Mouse (Mus musculus) kidney, embryonic 14.5 days (tissue): ENCODE results near the gene Hoxc8. TPM values are rescaled to one million over a fixed set of nuclear protein-coding genes. Genes with fewer than 3 reads are reported as not detected.

Source experiments
- ATAC-seq: fragments of 200-750 bp; cut with Nextera tagmentation; 2 replicates; pipeline ENCODE4 v1.8.0; 2017; ENCODE audit warnings: moderate number of reproducible peaks, mild to moderate bottlenecking, moderate TSS enrichment, moderate library complexity; ENCODE audit not compliant: low FRiP score, low TSS enrichment
- H3K27ac ChIP-seq: fragments of 300-500 bp; sonication (generic); 2 replicates; pipeline ENCODE4 v1.5.1; 2014; ENCODE audit warnings: low read depth, mild to moderate bottlenecking, low read length, moderate library complexity, mixed read lengths
- H3K27me3 ChIP-seq: fragments of 300-500 bp; sonication (generic); 2 replicates; pipeline ENCODE4 v1.6.1; 2014; ENCODE audit warnings: mild to moderate bottlenecking, low read length; ENCODE audit not compliant: control insufficient read depth, insufficient read depth
- H3K36me3 ChIP-seq: fragments of 300-500 bp; sonication (generic); 2 replicates; pipeline ENCODE4 v1.6.1; 2014; ENCODE audit warnings: low read length, mixed read lengths; ENCODE audit not compliant: control insufficient read depth, insufficient read depth
- H3K4me1 ChIP-seq: fragments of 300-500 bp; sonication (generic); 2 replicates; pipeline ENCODE4 v1.6.1; 2014; ENCODE audit warnings: low read length, mixed read lengths; ENCODE audit not compliant: control insufficient read depth, insufficient read depth
- H3K4me2 ChIP-seq: fragments of 300-500 bp; sonication (generic); replicated peaks from 2 replicates; pipeline ENCODE4 v1.6.1; 2014; ENCODE audit warnings: low read depth, mild to moderate bottlenecking, low read length
- H3K4me3 ChIP-seq: fragments of 300-500 bp; sonication (generic); 2 replicates; pipeline ENCODE4 v1.5.1; 2014; ENCODE audit warnings: mild to moderate bottlenecking, low read length
- H3K9ac ChIP-seq: fragments of 300-500 bp; sonication (generic); 2 replicates; pipeline ENCODE4 v1.6.1; 2014; ENCODE audit warnings: low read depth, mild to moderate bottlenecking, low read length, moderate library complexity
- H3K9me3 ChIP-seq: fragments of 300-500 bp; sonication (generic); 2 replicates; pipeline ENCODE4 v1.6.1; 2016; ENCODE audit warnings: low read length; ENCODE audit not compliant: control insufficient read depth
- WGBS: fragments of 180-500 bp; shearing (Covaris S2); extraction: QIAGEN DNeasy Blood & Tissue Kit; methylation state at CpG from one replicate; pipeline ENCODE4 v1.1.7; 2014; 5-methylcytosine and 5-hydroxymethylcytosine counted together
- polyA plus RNA-seq: library from polyadenylated mRNA; unstranded; fragments of >200 nt; fragmentation: Nextera tagmentation; extraction: Ambion mirVana; gene quantifications from 2 replicates; pipeline ENCODE4 v1.2.1, GENCODE M21; 2014

The Hoxc8 gene
- polyA plus RNA-seq, 1 experiment from 2014 or later, result 12.6 TPM

GRCm38 (mm10) chr15:102984925-102985324, 5.5 kb upstream of the Hoxc8 start:
- peak overlapping the region; percentile 99; the same call in 1 of the 2 replicates for H3K9ac ChIP-seq
- peak overlapping the region; percentile 67 for H3K27ac ChIP-seq
- peak; percentile 14; the same call in 1 of the 2 replicates for ATAC-seq
- WGBS, result 12% methylated on average over 3 of the region's 3 CpGs
- peak overlapping the region; percentile 89; the same call in 1 of the 2 replicates for H3K4me2 ChIP-seq
- no peaks in the 10 kb centered on the region for H3K9me3 ChIP-seq
- H3K36me3 ChIP-seq, result no peaks in the 10 kb centered on the region; the same call in 1 of the 2 replicates
- peaks cover 34% of the 10 kb centered on the region; the same call in 1 of the 2 replicates for H3K27me3 ChIP-seq
- peak overlapping the region; percentile 77; the same call in 1 of the 2 replicates for H3K4me3 ChIP-seq
- H3K4me1 ChIP-seq, result peaks cover 58% of the 10 kb centered on the region

GRCm38 (mm10) chr15:102987124-102987833, 3.1 kb upstream of the Hoxc8 start:
- Histone ChIP-seq H3K36me3 (no peaks in the 10 kb centered on the region; the same call in 1 of the 2 replicates), H3K4me1 (peaks cover 73% of the 10 kb centered on the region), H3K9me3 (no peaks in the 10 kb centered on the region), H3K27me3 (peaks cover 42% of the 10 kb centered on the region), H3K9ac (peak overlapping the region; percentile 28; the same call in 1 of the 2 replicates), H3K27ac (peak overlapping the region; percentile 69), H3K4me3 (no peak overlapping the region), H3K4me2 (peak overlapping the region; percentile 19)
- 5% methylated on average over 21 of the region's 21 CpGs for WGBS
- peak; percentile 15 for ATAC-seq

- H3K9ac ChIP-seq, result no peak overlapping the region
- H3K36me3 ChIP-seq, result no peaks in the 10 kb centered on the region; the same call in 1 of the 2 replicates
- H3K9me3 ChIP-seq, result no peaks in the 10 kb centered on the region
- peaks cover 40% of the 10 kb centered on the region for H3K27me3 ChIP-seq
- WGBS, result 40% methylated on average over 5 of the region's 5 CpGs
- no peak overlapping the region for H3K4me3 ChIP-seq
- peaks cover 72% of the 10 kb centered on the region for H3K4me1 ChIP-seq
- ATAC-seq, result no peak
- H3K4me2 ChIP-seq, result no peak overlapping the region
- H3K27ac ChIP-seq, result no peak overlapping the region
Measured at GRCm38 (mm10) chr15:102988078-102988477, 2.3 kb upstream of the Hoxc8 start.

GRCm38 (mm10) chr15:102991782-102992181, 1.4 kb downstream of the Hoxc8 start:
- peaks cover 28% of the 10 kb centered on the region for H3K27me3 ChIP-seq
- no peak for ATAC-seq
- H3K4me2 ChIP-seq, result peak overlapping the region; percentile 73
- H3K27ac ChIP-seq, result peak overlapping the region; percentile 91
- peak overlapping the region; percentile 64 for H3K4me3 ChIP-seq
- peaks cover 60% of the 10 kb centered on the region for H3K4me1 ChIP-seq
- peak overlapping the region; percentile 88 for H3K9ac ChIP-seq
- H3K36me3 ChIP-seq, result no peaks in the 10 kb centered on the region
- 6% methylated on average over 7 of the region's 7 CpGs for WGBS
- no peaks in the 10 kb centered on the region for H3K9me3 ChIP-seq

GRCm38 (mm10) chr15:102992206-102992605, 1.8 kb downstream of the Hoxc8 start:
- Histone ChIP-seq H3K27ac (peak overlapping the region; percentile 91), H3K4me3 (peak overlapping the region; percentile 64), H3K36me3 (no peaks in the 10 kb centered on the region), H3K9ac (peak overlapping the region; percentile 88), H3K9me3 (no peaks in the 10 kb centered on the region), H3K4me1 (peaks cover 60% of the 10 kb centered on the region), H3K27me3 (peaks cover 24% of the 10 kb centered on the region), H3K4me2 (peak overlapping the region; percentile 73)
- no peak for ATAC-seq
- 2% methylated on average over 11 of the region's 11 CpGs for WGBS

- H3K27ac ChIP-seq, result peak overlapping the region; percentile 91
- 2% methylated on average over 3 of the region's 3 CpGs for WGBS
- H3K4me1 ChIP-seq, result peaks cover 56% of the 10 kb centered on the region
- peak overlapping the region; percentile 64; the same call in 1 of the 2 replicates for H3K4me3 ChIP-seq
- H3K9me3 ChIP-seq, result no peaks in the 10 kb centered on the region
- H3K9ac ChIP-seq, result peak overlapping the region; percentile 88; the same call in 1 of the 2 replicates
- no peaks in the 10 kb centered on the region for H3K36me3 ChIP-seq
- H3K27me3 ChIP-seq, result peaks cover 22% of the 10 kb centered on the region
- peak overlapping the region; percentile 73 for H3K4me2 ChIP-seq
- ATAC-seq, result peak; percentile 50
Measured at GRCm38 (mm10) chr15:102992863-102993262, 2.5 kb downstream of the Hoxc8 start.

- H3K27ac ChIP-seq, result peak overlapping the region; percentile 49; the same call in 1 of the 2 replicates
- peaks cover 18% of the 10 kb centered on the region for H3K27me3 ChIP-seq
- H3K9me3 ChIP-seq, result no peaks in the 10 kb centered on the region
- 7% methylated on average over 9 of the region's 9 CpGs for WGBS
- ATAC-seq, result no peak
- H3K4me3 ChIP-seq, result peak overlapping the region; percentile 10; the same call in 1 of the 2 replicates
- H3K4me2 ChIP-seq, result peak overlapping the region; percentile 47
- no peaks in the 10 kb centered on the region for H3K36me3 ChIP-seq
- H3K4me1 ChIP-seq, result peaks cover 44% of the 10 kb centered on the region; the same call in 1 of the 2 replicates
- peak overlapping the region; percentile 58 for H3K9ac ChIP-seq
Measured at GRCm38 (mm10) chr15:102996548-102996947, 6.1 kb downstream of the Hoxc8 start.

- H3K9ac ChIP-seq, result peak overlapping the region; percentile 89; the same call in 1 of the 2 replicates
- peaks cover 44% of the 10 kb centered on the region; the same call in 1 of the 2 replicates for H3K4me1 ChIP-seq
Measured at GRCm38 (mm10) chr15:102997431-102997830, 7.0 kb downstream of the Hoxc8 start.

GRCm38 (mm10) chr15:102997939-102998355, 7.5 kb downstream of the Hoxc8 start, which contains the start of gene Hoxc6:
Hoxc6 (plus strand) TSS chr15:102998257.
- peak within 1 kb of the TSS; percentile 85 for H3K4me2 ChIP-seq
- peak; percentile 65 for ATAC-seq
- under 1% methylated on average over 19 of the region's 19 CpGs for WGBS
- H3K9ac ChIP-seq, result peak within 1 kb of the TSS; percentile 89
- H3K4me3 ChIP-seq, result peak within 1 kb of the TSS; percentile 62
- H3K4me1 ChIP-seq, result peaks cover 49% of the 10 kb centered on the region
- peak within 1 kb of the TSS; percentile 95 for H3K27ac ChIP-seq
- no peaks in the 10 kb centered on the region for H3K36me3 ChIP-seq
- H3K27me3 ChIP-seq, result peaks cover 12% of the 10 kb centered on the region
- H3K9me3 ChIP-seq, result no peaks in the 10 kb centered on the region

More at GRCm38 (mm10) chr15:102997431-102997830, 7.0 kb downstream of the Hoxc8 start:
- no peaks in the 10 kb centered on the region for H3K36me3 ChIP-seq
- H3K4me2 ChIP-seq, result peak overlapping the region; percentile 85
- H3K4me3 ChIP-seq, result peak overlapping the region; percentile 62
- 3% methylated on average over 3 of the region's 3 CpGs for WGBS
- peaks cover 12% of the 10 kb centered on the region for H3K27me3 ChIP-seq
- peak overlapping the region; percentile 95 for H3K27ac ChIP-seq
- no peak for ATAC-seq
- H3K9me3 ChIP-seq, result no peaks in the 10 kb centered on the region
